Mouse (Mus musculus) G1E-ER4 (cell line): ENCODE measurements around the gene Wfs1. TPM values are rescaled to one million over a fixed set of nuclear protein-coding genes. Genes with fewer than 3 reads are reported as not detected.

ENCODE experiments used
- GATA1 ChIP-seq: IDR thresholded peaks from one replicate; pipeline ENCODE4 v1.8.0; 2012; ENCODE audit warnings: low read length, inconsistent platforms
- polyA plus RNA-seq: library from polyadenylated mRNA; stranded (reverse); fragments of >175 nt; gene quantifications from 2 replicates; pipeline ENCODE4 v1.2.3, GENCODE M21; 2012

Wfs1 gene
- polyA plus RNA-seq, 1 experiment: not detected

- TF ChIP-seq GATA1: no peak
Measured at GRCm38 (mm10) chr5:36916581-36916980, 72.4 kb downstream of the Wfs1 start.

Other genes starting within 250 kb of the Wfs1 start
- gene Bloc1s4, start 240.6 kb downstream of the Wfs1 start, polyA plus RNA-seq: 20.3 and 28.0 TPM in 2 replicates
- gene Mrfap1, start 192.4 kb downstream of the Wfs1 start, polyA plus RNA-seq: 155 and 208 TPM in 2 replicates
- gene Man2b2, start 158.6 kb downstream of the Wfs1 start, polyA plus RNA-seq: 36.9 and 39.6 TPM in 2 replicates
- gene Ppp2r2c, start 120.7 kb downstream of the Wfs1 start, polyA plus RNA-seq: 0.01 TPM in 1 of 2 replicates, not detected in the other
- gene Gm1043, start 96.2 kb upstream of the Wfs1 start, polyA plus RNA-seq: not detected in 2 replicates